Mouse (Mus musculus): ENCODE data around the gene 2700049A03Rik.

DNA sequence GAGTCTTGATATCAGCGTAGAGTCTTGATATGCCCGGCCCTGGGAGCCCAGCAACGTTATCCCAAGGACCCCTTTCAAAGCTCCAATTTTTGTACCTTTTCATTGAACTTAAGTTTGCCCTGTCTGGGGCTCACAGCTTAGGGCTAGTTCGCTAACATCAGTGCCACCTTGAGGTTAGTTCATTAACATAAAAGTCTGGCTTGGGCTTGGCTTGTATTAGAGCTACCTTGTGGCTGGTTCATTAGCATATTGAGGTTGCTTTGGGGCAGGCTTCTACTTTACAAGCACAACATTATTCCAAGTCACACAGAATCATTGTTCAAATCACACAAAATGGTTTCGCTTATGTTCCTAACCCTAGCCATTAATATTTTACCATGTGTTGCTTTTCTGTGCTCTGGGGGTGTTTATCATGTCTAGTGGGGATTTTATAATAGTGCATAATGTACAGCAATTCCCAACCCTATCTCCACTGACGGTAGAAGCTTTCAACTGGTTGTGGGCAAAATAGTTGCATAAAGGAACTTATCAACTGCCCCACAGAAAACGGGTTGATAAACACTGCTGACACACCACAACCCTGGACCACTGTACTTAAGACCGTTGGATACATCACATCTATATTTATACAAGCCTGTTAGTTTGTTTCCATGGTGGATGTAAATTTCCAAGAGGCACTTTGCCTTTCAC, 139.4 kb downstream of the 2700049A03Rik start:
- TF ChIP-seq CTCF (IDR thresholded peaks at IDR 0.05; ENCODE audit: insufficient read depth, low read depth, low read length) (no peak), POLR2A (IDR thresholded peaks at IDR 0.05; ENCODE audit: insufficient read depth, low read depth, low read length) (no peak)

Measured in olfactory bulb, adult 2 months (tissue).